Mouse (Mus musculus) frontal cortex, postnatal 14 days (tissue): ENCODE measurements at regions not wholly inside any gene's neighbourhood (a gene's known extent, or its start where the extent isn't known, plus 50 kb on each side); places are given as distances from the start of the nearest gene placed in this dataset.

ENCODE experiments used
- DNase-seq, 2 experiments: peaks; one replicate each; pipeline ENCODE4 v3.0.0; 2022; ENCODE audit warnings: low spot score in 2 of 2

- no peak for DNase-seq
Measured at GRCm38 (mm10) chr16:44674198-44674597, 49.9 kb upstream of the Nepro start.

- DNase-seq: no peak
Measured at GRCm38 (mm10) chr16:44672422-44672819, 51.7 kb upstream of the Nepro start.

GRCm38 (mm10) chr16:44671551-44672421, 52.3 kb upstream of the Nepro start:
- no peak for DNase-seq

- DNase-seq: no peak
Measured at GRCm38 (mm10) chr16:44668061-44668460, 56.0 kb upstream of the Nepro start.

- DNase-seq: no peak
Measured at GRCm38 (mm10) chr16:44667118-44667517, 57.0 kb upstream of the Nepro start.

GRCm38 (mm10) chr16:44666431-44666997, 57.6 kb upstream of the Nepro start:
- no peak for DNase-seq

- DNase-seq: no peak
Measured at GRCm38 (mm10) chr16:44665491-44665931, 58.6 kb upstream of the Nepro start.

GRCm38 (mm10) chr16:44662966-44663600, 61.0 kb upstream of the Nepro start:
- no peak for DNase-seq

GRCm38 (mm10) chr16:44660996-44661876, 62.9 kb upstream of the Nepro start:
- DNase-seq: no peak

- no peak for DNase-seq
Measured at GRCm38 (mm10) chr16:44658306-44658705, 65.8 kb upstream of the Nepro start.

GRCm38 (mm10) chr16:44656181-44656580, 67.9 kb upstream of the Nepro start:
- no peak for DNase-seq

GRCm38 (mm10) chr16:44655306-44655705, 68.8 kb upstream of the Nepro start:
- DNase-seq: no peak

GRCm38 (mm10) chr16:44648547-44649223, 75.4 kb upstream of the Nepro start:
- no peak for DNase-seq

GRCm38 (mm10) chr16:44643992-44644391, 80.1 kb upstream of the Nepro start:
- DNase-seq: no peak

- no peak for DNase-seq
Measured at GRCm38 (mm10) chr16:44637100-44637499, 78.4 kb upstream of the Boc start.

- DNase-seq: no peak
Measured at GRCm38 (mm10) chr16:44634486-44634885, 75.8 kb upstream of the Boc start.

- no peak for DNase-seq
Measured at GRCm38 (mm10) chr16:44633059-44633667, 74.5 kb upstream of the Boc start.

- DNase-seq: peak in 1 of 2 experiments; percentile 46
Measured at GRCm38 (mm10) chr16:44632330-44633058, 73.8 kb upstream of the Boc start.

GRCm38 (mm10) chr16:44631357-44632053, 72.8 kb upstream of the Boc start:
- no peak for DNase-seq
